Mouse (Mus musculus): ENCODE data around the gene Tymp. TPM values are rescaled to one million over a fixed set of nuclear protein-coding genes. Genes with fewer than 3 reads are reported as not detected.
A peak's percentile ranks its signal among the peaks of the same experiment; 100 is the strongest.

The Tymp gene
- polyA plus RNA-seq, 1 experiment = 5.5 TPM

GRCm38 (mm10) chr15:89355241-89356187, 21.3 kb downstream of the Tymp start, which contains the start of the genes Lmf2 and Ncaph2:
Gene Lmf2 (minus strand): TSS chr15:89355659.
Gene Ncaph2 (plus strand): TSS chr15:89355719.
- under 1% methylated on average over 64 of the region's 64 CpGs for WGBS

GRCm38 (mm10) chr15:89354455-89354854, 22.4 kb downstream of the Tymp start:
- 49% methylated on average over 7 of the region's 7 CpGs for WGBS
- H3K4me1 ChIP-seq (ENCODE audit: control insufficient read depth, insufficient read depth, low read length) = peaks cover 5% of the 10 kb centered on the region; the same call in 1 of the 2 replicates
- H3K27ac ChIP-seq (ENCODE audit: insufficient read depth, low read length) = no peak overlapping the region
- peak in 1 of 2 experiments; percentile 33 for DNase-seq
- no peaks in the 10 kb centered on the region for H3K27me3 ChIP-seq (ENCODE audit: control insufficient read depth, insufficient read depth, low read length)
- H3K4me3 ChIP-seq (replicated peaks; ENCODE audit: insufficient read depth, low read depth, low read length) = peak overlapping the region; percentile 92
- TF ChIP-seq CTCF (IDR thresholded peaks at IDR 0.05; ENCODE audit: borderline replicate concordance, insufficient read depth, low read depth, low read length) (no peak), POLR2A (IDR thresholded peaks at IDR 0.05; ENCODE audit: borderline replicate concordance, insufficient read depth, low read length) (no peak)

More at GRCm38 (mm10) chr15:89355241-89356187, 21.3 kb downstream of the Tymp start, which contains the start of the genes Lmf2 and Ncaph2:
- peak within 1 kb of the TSS; percentile 92 for H3K4me3 ChIP-seq (replicated peaks; ENCODE audit: insufficient read depth, low read depth, low read length)
- H3K27me3 ChIP-seq (ENCODE audit: control insufficient read depth, insufficient read depth, low read length) = no peaks in the 10 kb centered on the region
- peak; percentile 93 to 96 for DNase-seq
- peaks cover 5% of the 10 kb centered on the region; the same call in 1 of the 2 replicates for H3K4me1 ChIP-seq (ENCODE audit: control insufficient read depth, insufficient read depth, low read length)
- TF ChIP-seq CTCF (IDR thresholded peaks at IDR 0.05; ENCODE audit: borderline replicate concordance, insufficient read depth, low read depth, low read length) = no peak
- TF ChIP-seq POLR2A (IDR thresholded peaks at IDR 0.05; ENCODE audit: borderline replicate concordance, insufficient read depth, low read length) = peak; percentile 75; the same call in 1 of the 2 replicates
- H3K27ac ChIP-seq (ENCODE audit: insufficient read depth, low read length) = peak within 1 kb of the TSS; percentile 92

GRCm38 (mm10) chr15:89353837-89354236, 23.0 kb downstream of the Tymp start:
- no peak overlapping the region for H3K27ac ChIP-seq (ENCODE audit: insufficient read depth, low read length)
- TF ChIP-seq CTCF (IDR thresholded peaks at IDR 0.05; ENCODE audit: borderline replicate concordance, insufficient read depth, low read depth, low read length) (no peak), POLR2A (IDR thresholded peaks at IDR 0.05; ENCODE audit: borderline replicate concordance, insufficient read depth, low read length) (no peak)
- no peak overlapping the region for H3K4me3 ChIP-seq (replicated peaks; ENCODE audit: insufficient read depth, low read depth, low read length)
- H3K4me1 ChIP-seq (ENCODE audit: control insufficient read depth, insufficient read depth, low read length) = peaks cover 5% of the 10 kb centered on the region; the same call in 1 of the 2 replicates
- H3K27me3 ChIP-seq (ENCODE audit: control insufficient read depth, insufficient read depth, low read length) = no peaks in the 10 kb centered on the region
- 83% methylated on average over 16 of the region's 16 CpGs for WGBS
- DNase-seq = no peak

DNA sequence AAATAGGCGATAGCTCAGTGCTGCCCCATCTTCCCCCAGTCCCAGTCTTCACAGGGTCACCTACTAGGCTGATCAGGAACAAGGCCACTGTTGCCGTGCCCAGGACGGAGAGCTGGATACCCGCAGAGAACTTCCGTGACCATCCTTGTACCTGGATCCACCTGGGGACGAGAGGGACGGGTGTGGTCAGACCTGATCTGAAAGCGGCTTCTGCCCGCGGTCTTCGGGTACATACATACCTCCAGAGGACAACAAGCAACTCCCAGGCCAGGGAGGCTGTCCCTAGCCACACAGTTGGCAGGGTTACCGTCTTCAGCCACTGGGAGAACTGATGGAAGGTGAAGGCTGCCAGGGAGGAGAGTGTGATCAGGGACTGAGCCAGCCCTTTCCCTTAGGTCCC, 24.0 kb downstream of the Tymp start:
- no peak for DNase-seq
- peaks cover 5% of the 10 kb centered on the region; the same call in 1 of the 2 replicates for H3K4me1 ChIP-seq (ENCODE audit: control insufficient read depth, insufficient read depth, low read length)
- TF ChIP-seq POLR2A (IDR thresholded peaks at IDR 0.05; ENCODE audit: borderline replicate concordance, insufficient read depth, low read length) (no peak), CTCF (IDR thresholded peaks at IDR 0.05; ENCODE audit: borderline replicate concordance, insufficient read depth, low read depth, low read length) (no peak)
- no peak overlapping the region for H3K27ac ChIP-seq (ENCODE audit: insufficient read depth, low read length)
- H3K4me3 ChIP-seq (replicated peaks; ENCODE audit: insufficient read depth, low read depth, low read length) = no peak overlapping the region
- H3K27me3 ChIP-seq (ENCODE audit: control insufficient read depth, insufficient read depth, low read length) = no peaks in the 10 kb centered on the region
- 92% methylated on average over 12 of the region's 12 CpGs for WGBS

- Histone ChIP-seq H3K4me3 (replicated peaks; ENCODE audit: insufficient read depth, low read depth, low read length) (no peak overlapping the region), H3K27me3 (ENCODE audit: control insufficient read depth, insufficient read depth, low read length) (no peaks in the 10 kb centered on the region), H3K27ac (ENCODE audit: insufficient read depth, low read length) (no peak overlapping the region), H3K4me1 (ENCODE audit: control insufficient read depth, insufficient read depth, low read length) (peaks cover 5% of the 10 kb centered on the region; the same call in 1 of the 2 replicates)
- WGBS = 89% methylated on average over 14 of the region's 14 CpGs
- no peak for DNase-seq
- no peak for TF ChIP-seq CTCF (IDR thresholded peaks at IDR 0.05; ENCODE audit: borderline replicate concordance, insufficient read depth, low read depth, low read length)
- TF ChIP-seq POLR2A (IDR thresholded peaks at IDR 0.05; ENCODE audit: borderline replicate concordance, insufficient read depth, low read length) = no peak
Observed at GRCm38 (mm10) chr15:89352054-89352453, 24.8 kb downstream of the Tymp start.

- Histone ChIP-seq H3K4me3 (replicated peaks; ENCODE audit: insufficient read depth, low read depth, low read length) (no peak overlapping the region), H3K27ac (ENCODE audit: insufficient read depth, low read length) (no peak overlapping the region), H3K27me3 (ENCODE audit: control insufficient read depth, insufficient read depth, low read length) (no peaks in the 10 kb centered on the region), H3K4me1 (ENCODE audit: control insufficient read depth, insufficient read depth, low read length) (peaks cover 5% of the 10 kb centered on the region; the same call in 1 of the 2 replicates)
- DNase-seq = no peak
- TF ChIP-seq CTCF (IDR thresholded peaks at IDR 0.05; ENCODE audit: borderline replicate concordance, insufficient read depth, low read depth, low read length) = no peak
- TF ChIP-seq POLR2A (IDR thresholded peaks at IDR 0.05; ENCODE audit: borderline replicate concordance, insufficient read depth, low read length) = no peak
- 71% methylated on average over 15 of the region's 15 CpGs for WGBS
Observed at GRCm38 (mm10) chr15:89351302-89351701, 25.5 kb downstream of the Tymp start.

- Histone ChIP-seq H3K4me1 (ENCODE audit: control insufficient read depth, insufficient read depth, low read length) (peaks cover 5% of the 10 kb centered on the region; the same call in 1 of the 2 replicates), H3K27me3 (ENCODE audit: control insufficient read depth, insufficient read depth, low read length) (no peaks in the 10 kb centered on the region), H3K27ac (ENCODE audit: insufficient read depth, low read length) (no peak overlapping the region), H3K4me3 (replicated peaks; ENCODE audit: insufficient read depth, low read depth, low read length) (no peak overlapping the region)
- no peak for TF ChIP-seq CTCF (IDR thresholded peaks at IDR 0.05; ENCODE audit: borderline replicate concordance, insufficient read depth, low read depth, low read length)
- no peak for TF ChIP-seq POLR2A (IDR thresholded peaks at IDR 0.05; ENCODE audit: borderline replicate concordance, insufficient read depth, low read length)
- DNase-seq = no peak
- WGBS = 81% methylated on average over 5 of the region's 5 CpGs
Observed at GRCm38 (mm10) chr15:89350447-89350846, 26.4 kb downstream of the Tymp start.
